Mouse (Mus musculus): ENCODE data around the gene Pla2g12b. TPM values are rescaled to one million over a fixed set of nuclear protein-coding genes. Genes with fewer than 3 reads are reported as not detected.

Gene Pla2g12b
- polyA plus RNA-seq (2014; fragmentation: Nextera tagmentation; extraction: Ambion mirVana) = 1.7 and 2.4 TPM in 2 replicates

DNA sequence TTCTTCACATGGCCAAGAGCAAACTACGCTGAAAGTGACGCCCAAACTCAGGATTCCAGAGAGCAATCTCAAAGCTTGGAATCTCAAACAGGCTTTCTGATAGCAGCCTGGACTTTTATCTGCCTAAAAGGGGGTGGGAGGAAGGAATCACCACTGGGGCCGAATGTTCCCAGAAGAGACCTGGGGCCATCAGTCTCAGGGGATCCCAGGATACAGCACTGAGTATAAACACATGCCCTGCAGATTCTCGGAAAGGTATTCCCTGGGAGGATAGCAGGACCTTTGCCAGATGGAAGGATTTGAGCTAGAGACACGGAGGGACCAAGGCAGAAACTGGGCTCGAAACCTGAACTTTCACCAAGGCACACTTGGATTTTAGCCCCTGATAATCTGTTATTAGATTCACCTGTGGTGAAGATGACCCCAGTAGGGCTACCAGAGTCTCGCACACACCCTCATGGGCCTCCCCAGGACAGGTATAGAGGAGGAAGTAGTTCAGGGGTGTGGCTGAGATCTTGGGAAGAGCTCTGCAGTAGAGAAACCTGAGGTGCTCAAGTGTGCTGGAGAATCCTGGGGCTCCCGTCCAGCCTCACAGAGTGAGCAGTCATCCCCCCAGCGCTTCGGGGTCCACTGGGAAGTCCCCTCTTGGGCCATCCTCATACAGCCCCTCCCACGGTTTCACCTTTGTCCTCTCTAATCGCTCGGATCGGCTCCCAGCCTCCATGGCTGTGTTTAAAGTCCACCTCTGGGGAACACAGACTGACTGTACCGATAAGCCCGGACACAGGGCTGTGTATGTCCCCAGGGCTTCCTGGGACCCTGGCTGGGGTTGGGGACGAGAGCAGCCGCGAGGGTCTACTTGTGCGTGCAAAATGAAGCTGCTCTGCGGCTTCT is at the start of gene Pla2g12b:
TSS of gene Pla2g12b (plus strand) at position 762 of the 894 bp plus-strand sequence.
- Histone ChIP-seq H3K9ac (replicated peaks; ENCODE audit: low read depth, low read length) (no peak within 1 kb of the TSS), H3K4me2 (replicated peaks; ENCODE audit: low read depth, low read length) (0 out of 2 replicates have a peak within 1 kb of the TSS, but pooled peaks have one; percentile 3)

DNA sequence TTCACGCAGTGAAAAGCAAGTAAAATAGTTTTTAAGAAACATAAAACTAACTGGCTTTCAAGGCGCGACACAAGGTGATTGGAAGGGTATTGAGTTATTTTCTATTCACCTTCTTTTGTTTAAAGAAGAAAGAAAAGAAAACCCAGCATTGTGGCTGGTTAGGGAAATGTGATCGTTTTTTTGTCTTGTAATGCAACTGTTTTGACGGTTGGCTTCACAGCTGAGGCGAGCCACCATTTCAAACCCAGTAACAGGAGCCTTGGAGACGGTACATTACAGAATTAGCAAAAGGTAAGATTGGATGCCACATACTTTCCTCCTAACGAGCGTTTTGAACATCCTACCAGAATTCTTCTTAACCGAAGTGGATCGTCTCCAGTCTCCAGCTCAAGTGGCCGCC is 49.3 kb upstream of the Pla2g12b start:
- Histone ChIP-seq H3K27ac (ENCODE audit: low read length) (no peak overlapping the region), H3K9me3 (ENCODE audit: control insufficient read depth, low read depth, low read length) (no peaks in the 10 kb centered on the region), H3K36me3 (ENCODE audit: control insufficient read depth, insufficient read depth, low read length) (peaks cover 50% of the 10 kb centered on the region), H3K4me1 (ENCODE audit: control insufficient read depth, insufficient read depth, low read length) (no peaks in the 10 kb centered on the region), H3K9ac (replicated peaks; ENCODE audit: low read depth, low read length) (no peak overlapping the region), H3K4me2 (replicated peaks; ENCODE audit: low read depth, low read length) (no peak overlapping the region), H3K4me3 (ENCODE audit: low read depth, low read length) (no peak overlapping the region), H3K27me3 (ENCODE audit: control insufficient read depth, insufficient read depth, low read length) (no peaks in the 10 kb centered on the region)
- ATAC-seq (ENCODE audit: insufficient number of reproducible peaks, insufficient read depth, low FRiP score, low read depth) = no peak
- 92% methylated on average over 12 of the region's 12 CpGs for WGBS

More for the DNA sequence above, at the start of gene Pla2g12b:
- 57% methylated on average over 21 of the region's 21 CpGs for WGBS
- Histone ChIP-seq H3K4me1 (ENCODE audit: control insufficient read depth, insufficient read depth, low read length) (no peaks in the 10 kb centered on the region), H3K4me3 (ENCODE audit: low read depth, low read length) (no peak within 1 kb of the TSS), H3K36me3 (ENCODE audit: control insufficient read depth, insufficient read depth, low read length) (no peaks in the 10 kb centered on the region), H3K27me3 (ENCODE audit: control insufficient read depth, insufficient read depth, low read length) (no peaks in the 10 kb centered on the region), H3K9me3 (ENCODE audit: control insufficient read depth, low read depth, low read length) (no peaks in the 10 kb centered on the region), H3K27ac (ENCODE audit: low read length) (no peak within 1 kb of the TSS; the same call in 1 of the 2 replicates)
- peak; percentile 69 for ATAC-seq (ENCODE audit: insufficient number of reproducible peaks, insufficient read depth, low FRiP score, low read depth)

DNA sequence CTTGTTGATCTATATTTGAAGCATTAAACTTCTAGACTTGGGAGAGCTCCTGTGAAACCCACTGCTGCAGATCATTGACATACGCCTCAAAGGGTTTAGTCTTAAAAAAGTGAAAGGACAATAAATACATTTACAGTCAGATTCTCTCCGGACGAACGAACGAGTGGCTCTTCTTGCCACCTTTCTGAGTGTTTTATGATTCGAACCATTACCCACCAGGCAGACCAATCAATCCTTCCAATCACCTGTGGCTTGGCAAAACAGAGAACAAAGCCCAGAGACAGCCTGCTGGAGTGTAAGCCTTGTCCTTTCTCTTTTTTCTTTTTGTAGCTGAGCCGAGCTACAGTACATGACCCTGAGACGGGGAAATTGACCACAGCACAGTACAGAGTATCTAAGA is 48.4 kb upstream of the Pla2g12b start:
- no peak for ATAC-seq (ENCODE audit: insufficient number of reproducible peaks, insufficient read depth, low FRiP score, low read depth)
- WGBS = 85% methylated on average over 8 of the region's 8 CpGs
- Histone ChIP-seq H3K4me2 (replicated peaks; ENCODE audit: low read depth, low read length) (no peak overlapping the region), H3K27ac (ENCODE audit: low read length) (no peak overlapping the region), H3K4me1 (ENCODE audit: control insufficient read depth, insufficient read depth, low read length) (no peaks in the 10 kb centered on the region), H3K4me3 (ENCODE audit: low read depth, low read length) (no peak overlapping the region), H3K27me3 (ENCODE audit: control insufficient read depth, insufficient read depth, low read length) (no peaks in the 10 kb centered on the region), H3K9ac (replicated peaks; ENCODE audit: low read depth, low read length) (no peak overlapping the region), H3K36me3 (ENCODE audit: control insufficient read depth, insufficient read depth, low read length) (peaks cover 50% of the 10 kb centered on the region), H3K9me3 (ENCODE audit: control insufficient read depth, low read depth, low read length) (no peaks in the 10 kb centered on the region)

DNA sequence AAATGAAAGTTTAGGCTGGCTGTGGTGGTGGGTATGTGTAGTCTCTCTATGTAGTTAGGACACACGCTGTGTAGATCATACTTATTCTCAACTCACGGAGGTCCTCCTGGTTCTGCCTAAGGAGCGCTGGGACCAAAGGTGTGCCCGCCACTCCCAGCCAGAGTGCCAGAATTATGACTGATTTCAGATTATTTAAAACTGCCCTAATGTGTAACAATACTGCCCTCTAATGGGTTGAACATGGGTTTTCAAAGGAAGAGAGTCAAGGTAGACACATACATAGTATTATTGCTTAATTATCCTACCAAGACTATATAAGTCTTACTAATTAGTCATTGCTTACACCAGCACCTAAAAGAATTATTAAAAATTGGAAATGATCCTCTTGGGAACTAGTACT is 44.7 kb upstream of the Pla2g12b start:
- Histone ChIP-seq H3K27ac (ENCODE audit: low read length) (no peak overlapping the region), H3K4me1 (ENCODE audit: control insufficient read depth, insufficient read depth, low read length) (no peaks in the 10 kb centered on the region), H3K4me2 (replicated peaks; ENCODE audit: low read depth, low read length) (no peak overlapping the region), H3K36me3 (ENCODE audit: control insufficient read depth, insufficient read depth, low read length) (peaks cover 46% of the 10 kb centered on the region), H3K9ac (replicated peaks; ENCODE audit: low read depth, low read length) (no peak overlapping the region), H3K4me3 (ENCODE audit: low read depth, low read length) (no peak overlapping the region), H3K27me3 (ENCODE audit: control insufficient read depth, insufficient read depth, low read length) (no peaks in the 10 kb centered on the region), H3K9me3 (ENCODE audit: control insufficient read depth, low read depth, low read length) (no peaks in the 10 kb centered on the region)
- 84% methylated on average over 4 of the region's 4 CpGs for WGBS
- no peak for ATAC-seq (ENCODE audit: insufficient number of reproducible peaks, insufficient read depth, low FRiP score, low read depth)

DNA sequence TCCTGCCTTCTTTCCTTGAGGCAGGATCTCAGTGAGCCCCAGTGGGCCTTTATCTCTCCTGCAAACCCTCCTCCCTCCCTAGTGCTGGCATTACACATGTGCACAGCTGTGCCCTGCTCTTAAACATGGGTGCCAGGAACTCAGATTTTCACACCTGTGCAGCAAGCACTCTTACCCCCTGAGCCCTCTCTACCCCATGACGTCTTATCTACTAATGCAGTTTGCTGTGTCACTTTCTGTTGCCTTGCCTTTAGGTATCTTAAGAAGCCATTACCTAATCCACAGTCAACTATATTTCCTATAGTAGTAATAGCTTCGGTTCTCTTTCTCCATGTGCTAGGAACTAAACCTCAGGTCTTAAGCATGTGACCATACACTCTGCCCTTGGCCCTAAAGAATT is 40.3 kb upstream of the Pla2g12b start:
- Histone ChIP-seq H3K4me2 (replicated peaks; ENCODE audit: low read depth, low read length) (no peak overlapping the region), H3K4me1 (ENCODE audit: control insufficient read depth, insufficient read depth, low read length) (no peaks in the 10 kb centered on the region), H3K9me3 (ENCODE audit: control insufficient read depth, low read depth, low read length) (no peaks in the 10 kb centered on the region), H3K36me3 (ENCODE audit: control insufficient read depth, insufficient read depth, low read length) (peaks cover 60% of the 10 kb centered on the region), H3K27ac (ENCODE audit: low read length) (no peak overlapping the region), H3K4me3 (ENCODE audit: low read depth, low read length) (no peak overlapping the region), H3K27me3 (ENCODE audit: control insufficient read depth, insufficient read depth, low read length) (no peaks in the 10 kb centered on the region), H3K9ac (replicated peaks; ENCODE audit: low read depth, low read length) (no peak overlapping the region)
- no peak for ATAC-seq (ENCODE audit: insufficient number of reproducible peaks, insufficient read depth, low FRiP score, low read depth)
- 89% methylated on average over 2 of the region's 2 CpGs for WGBS

DNA sequence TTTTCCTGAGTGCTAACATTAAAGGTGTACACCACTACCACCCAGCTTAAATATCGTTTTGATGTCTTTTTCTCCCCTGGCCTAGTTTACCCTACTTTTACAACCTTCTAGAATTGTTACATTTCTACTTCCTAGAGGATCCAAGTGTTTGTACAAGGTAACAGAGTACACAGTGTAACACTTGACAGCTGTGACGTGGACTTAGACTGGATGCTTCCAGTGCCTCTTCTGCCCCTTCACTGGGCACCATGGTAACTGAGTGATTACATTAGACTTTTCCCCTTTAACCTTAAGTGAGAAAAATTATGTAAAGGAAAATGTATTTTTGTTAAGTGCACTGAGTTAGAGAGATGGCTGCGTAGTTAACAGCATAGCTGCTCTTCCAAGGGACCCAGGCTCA is 38.9 kb upstream of the Pla2g12b start:
- Histone ChIP-seq H3K4me1 (ENCODE audit: control insufficient read depth, insufficient read depth, low read length) (no peaks in the 10 kb centered on the region), H3K4me2 (replicated peaks; ENCODE audit: low read depth, low read length) (no peak overlapping the region), H3K36me3 (ENCODE audit: control insufficient read depth, insufficient read depth, low read length) (peaks cover 71% of the 10 kb centered on the region), H3K27me3 (ENCODE audit: control insufficient read depth, insufficient read depth, low read length) (no peaks in the 10 kb centered on the region), H3K27ac (ENCODE audit: low read length) (no peak overlapping the region), H3K9ac (replicated peaks; ENCODE audit: low read depth, low read length) (no peak overlapping the region), H3K9me3 (ENCODE audit: control insufficient read depth, low read depth, low read length) (no peaks in the 10 kb centered on the region), H3K4me3 (ENCODE audit: low read depth, low read length) (no peak overlapping the region)
- 72% methylated on average over 3 of the region's 3 CpGs for WGBS
- no peak for ATAC-seq (ENCODE audit: insufficient number of reproducible peaks, insufficient read depth, low FRiP score, low read depth)

DNA sequence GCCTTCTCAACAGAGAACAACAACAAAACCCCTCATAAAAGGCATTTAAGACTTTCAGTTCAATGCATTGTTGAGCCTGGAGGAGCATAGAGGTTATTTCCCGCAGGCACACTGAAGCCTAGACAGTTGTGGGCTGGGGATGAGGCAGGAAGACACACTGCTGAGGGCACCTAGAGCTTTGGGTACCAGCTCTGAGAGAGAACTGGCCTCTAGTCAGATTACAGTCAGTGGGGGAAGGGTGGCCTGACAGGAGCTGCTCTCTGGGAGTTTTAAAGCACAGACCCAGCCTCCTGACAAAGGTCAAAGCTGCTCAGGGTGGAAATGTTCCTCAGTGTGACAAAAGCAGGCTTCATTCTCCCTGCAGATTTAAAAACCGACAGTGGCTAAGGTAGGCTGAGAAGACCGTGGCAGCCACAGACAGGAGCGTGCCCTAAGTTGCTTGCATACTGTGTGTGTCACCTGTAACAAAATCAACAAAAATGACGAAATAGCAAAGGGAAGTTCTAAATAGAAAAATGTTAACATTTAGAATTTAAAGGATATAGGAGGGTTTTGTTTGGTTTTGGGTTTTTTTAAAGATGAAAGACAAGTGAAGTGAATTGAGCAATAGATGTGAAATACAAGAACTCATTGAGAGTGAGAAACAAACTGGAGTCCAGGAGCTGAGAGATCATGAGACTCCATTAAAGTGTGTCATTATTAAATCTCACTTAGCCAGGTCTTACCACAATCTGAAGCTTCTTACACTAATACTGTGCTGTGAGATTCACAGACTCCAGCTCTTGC is 37.5 kb upstream of the Pla2g12b start:
- ATAC-seq (ENCODE audit: insufficient number of reproducible peaks, insufficient read depth, low FRiP score, low read depth) = no peak
- Histone ChIP-seq H3K27me3 (ENCODE audit: control insufficient read depth, insufficient read depth, low read length) (no peaks in the 10 kb centered on the region), H3K9me3 (ENCODE audit: control insufficient read depth, low read depth, low read length) (no peaks in the 10 kb centered on the region), H3K4me3 (ENCODE audit: low read depth, low read length) (no peak overlapping the region), H3K27ac (ENCODE audit: low read length) (no peak overlapping the region), H3K4me2 (replicated peaks; ENCODE audit: low read depth, low read length) (no peak overlapping the region), H3K9ac (replicated peaks; ENCODE audit: low read depth, low read length) (no peak overlapping the region), H3K4me1 (ENCODE audit: control insufficient read depth, insufficient read depth, low read length) (no peaks in the 10 kb centered on the region), H3K36me3 (ENCODE audit: control insufficient read depth, insufficient read depth, low read length) (peaks cover 86% of the 10 kb centered on the region)
- 82% methylated on average over 5 of the region's 5 CpGs for WGBS

DNA sequence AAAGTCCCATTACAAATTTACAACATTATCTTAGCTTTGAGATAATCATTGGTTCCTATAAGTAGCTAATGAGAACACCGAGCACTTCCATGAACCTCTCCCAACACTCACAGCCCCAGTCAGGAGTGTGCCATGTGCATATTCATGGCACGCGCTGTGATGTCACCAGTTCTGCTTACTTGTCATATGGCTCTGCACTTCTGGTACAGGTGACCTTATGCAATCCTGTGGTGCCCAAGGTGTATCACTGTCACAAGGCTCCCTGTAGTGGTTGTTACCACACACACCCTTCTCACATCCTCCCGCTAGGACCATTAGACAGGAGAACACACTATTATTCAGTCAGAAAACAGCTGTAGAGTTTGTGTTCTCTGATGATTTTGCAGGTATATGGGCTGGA is 36.7 kb upstream of the Pla2g12b start:
- Histone ChIP-seq H3K9ac (replicated peaks; ENCODE audit: low read depth, low read length) (no peak overlapping the region), H3K4me3 (ENCODE audit: low read depth, low read length) (no peak overlapping the region), H3K9me3 (ENCODE audit: control insufficient read depth, low read depth, low read length) (no peaks in the 10 kb centered on the region), H3K27ac (ENCODE audit: low read length) (no peak overlapping the region), H3K36me3 (ENCODE audit: control insufficient read depth, insufficient read depth, low read length) (peaks cover 87% of the 10 kb centered on the region), H3K4me1 (ENCODE audit: control insufficient read depth, insufficient read depth, low read length) (no peaks in the 10 kb centered on the region), H3K4me2 (replicated peaks; ENCODE audit: low read depth, low read length) (no peak overlapping the region), H3K27me3 (ENCODE audit: control insufficient read depth, insufficient read depth, low read length) (no peaks in the 10 kb centered on the region)
- ATAC-seq (ENCODE audit: insufficient number of reproducible peaks, insufficient read depth, low FRiP score, low read depth) = no peak
- WGBS = 95% methylated on average over 4 of the region's 4 CpGs
